Mouse (Mus musculus) G1E (cell line): ENCODE measurements around the gene Tjap1.

Experiments
- CTCF ChIP-seq: IDR thresholded peaks from 2 replicates; pipeline ENCODE4 v1.5.1; 2012; ENCODE audit warnings: low read depth, low read length, inconsistent platforms, mixed read lengths
- GATA1 ChIP-seq: IDR thresholded peaks from 2 replicates; pipeline ENCODE4 v1.6.1; 2012; ENCODE audit warnings: borderline replicate concordance, low read length, inconsistent platforms, mixed read lengths
- GATA2 ChIP-seq: IDR thresholded peaks from 2 replicates; pipeline ENCODE4 v1.6.1; 2012; ENCODE audit warnings: low read depth, low read length, inconsistent platforms, borderline replicate concordance
- POLR2AphosphoS5 ChIP-seq: IDR thresholded peaks from 2 replicates; pipeline ENCODE4 v1.6.1; 2012; ENCODE audit warnings: low read depth, low read length, inconsistent platforms; ENCODE audit not compliant: insufficient replicate concordance
- TAL1 ChIP-seq: conservative IDR thresholded peaks from 2 replicates; pipeline ENCODE4 v1.6.1; 2012; ENCODE audit warnings: low read depth, low read length, inconsistent platforms, mixed read lengths

DNA sequence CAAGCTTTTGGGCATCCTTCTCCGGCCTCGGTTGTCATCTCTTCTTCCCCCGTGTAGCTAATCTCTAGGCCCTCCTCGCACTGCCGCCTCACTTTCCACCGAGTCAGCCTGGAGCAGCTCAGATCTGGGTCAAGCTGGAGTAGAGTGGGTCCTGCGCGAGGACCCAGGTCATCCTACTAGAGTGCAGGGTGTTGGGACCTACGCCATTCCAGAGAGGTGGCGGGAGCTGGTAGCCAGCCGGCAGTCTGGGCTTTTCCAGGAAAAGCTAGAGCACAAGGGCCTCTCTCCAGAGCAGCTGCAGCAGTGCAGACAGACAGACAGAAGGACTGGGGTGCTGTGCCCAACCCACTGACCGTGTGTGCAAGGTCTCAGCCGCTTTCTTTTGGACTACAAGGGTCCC, 40.6 kb downstream of the Tjap1 start:
- TF ChIP-seq CTCF: no peak
- TF ChIP-seq GATA1: no peak
- TF ChIP-seq POLR2AphosphoS5: no peak
- TF ChIP-seq TAL1: no peak
- TF ChIP-seq GATA2: no peak
